Mouse (Mus musculus) retina, adult 2 months (tissue): ENCODE measurements around the gene Olfr1418.

Experiments used
- DNase-seq: peaks from one replicate; pipeline ENCODE4 v3.0.0-alpha.2; 2012; ENCODE audit warnings: low read depth, low spot score

Olfr1418 gene

DNA sequence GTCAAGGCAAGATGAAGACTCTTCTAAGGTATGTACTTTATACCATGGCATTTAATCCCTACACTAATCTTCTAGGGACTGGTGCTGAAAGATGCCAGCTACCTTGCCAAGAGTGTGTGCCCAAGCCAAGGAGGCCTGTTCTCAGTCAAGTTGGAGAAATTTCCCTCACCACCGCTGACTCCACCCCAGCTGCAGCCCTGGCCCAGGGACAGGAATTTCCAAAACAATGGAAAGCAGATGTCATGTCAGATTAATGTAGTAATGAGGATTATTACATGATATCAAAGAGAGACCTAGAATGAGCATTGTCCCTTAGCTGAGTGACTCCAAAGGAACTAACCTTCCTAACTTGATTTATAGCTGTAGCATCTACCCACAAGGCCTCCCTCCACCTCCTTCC is 50.0 kb downstream of the Olfr1418 start:
- no peak for DNase-seq

DNA sequence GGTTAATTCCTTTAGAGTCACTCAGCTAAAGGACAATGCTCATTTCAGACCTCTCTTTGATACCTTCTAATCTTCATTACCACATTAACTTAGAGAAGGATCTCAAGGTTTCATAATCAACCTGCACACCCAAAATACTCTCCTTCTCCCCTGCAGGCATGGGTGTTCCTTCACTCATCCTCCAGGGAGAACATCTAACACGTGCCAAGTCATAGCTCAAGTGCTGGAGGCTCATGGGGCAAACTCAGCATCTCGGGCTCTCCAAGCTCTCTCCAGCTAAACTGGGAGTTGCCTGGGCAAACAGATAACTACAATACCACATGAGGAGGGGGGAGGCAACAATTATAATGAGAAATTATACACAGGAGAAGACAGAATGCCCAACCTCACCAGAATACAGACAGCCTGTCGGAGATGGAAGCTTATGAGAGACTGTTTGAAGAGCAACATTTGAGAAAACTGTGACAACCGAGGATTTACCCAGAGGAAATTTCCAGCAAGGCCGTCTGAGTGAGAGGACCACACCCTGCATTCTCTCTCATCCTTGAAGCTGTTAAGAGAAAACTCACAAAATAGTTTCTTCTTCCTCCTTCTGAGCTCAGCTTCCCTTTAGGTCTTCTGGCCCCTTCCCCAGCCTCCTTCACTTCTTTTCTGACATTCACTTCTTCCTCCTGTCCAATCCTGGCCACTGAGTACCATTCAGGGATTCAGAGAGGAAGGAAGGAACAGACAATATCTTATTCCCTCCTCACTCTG is 50.7 kb downstream of the Olfr1418 start:
- DNase-seq, result no peak

DNA sequence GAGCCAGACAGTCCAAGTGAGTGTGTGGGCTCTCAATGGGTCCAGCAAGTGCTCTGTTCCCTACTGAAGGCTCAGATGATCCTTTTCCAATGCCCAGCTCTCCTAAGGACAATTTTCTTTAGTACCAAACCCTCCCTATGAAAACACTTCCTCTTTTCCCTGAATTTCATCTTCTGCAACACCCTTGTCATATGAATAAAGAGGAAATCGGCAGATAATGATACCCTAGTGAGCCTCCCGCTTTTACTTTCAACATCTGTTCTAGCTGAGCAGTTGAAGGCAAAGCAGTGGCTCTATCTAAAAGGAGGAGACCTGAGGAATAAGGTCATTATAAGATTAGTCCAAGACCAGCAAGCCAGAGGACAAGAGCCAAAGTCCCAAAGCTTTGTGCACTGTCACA is 52.4 kb downstream of the Olfr1418 start:
- DNase-seq, result no peak

DNA sequence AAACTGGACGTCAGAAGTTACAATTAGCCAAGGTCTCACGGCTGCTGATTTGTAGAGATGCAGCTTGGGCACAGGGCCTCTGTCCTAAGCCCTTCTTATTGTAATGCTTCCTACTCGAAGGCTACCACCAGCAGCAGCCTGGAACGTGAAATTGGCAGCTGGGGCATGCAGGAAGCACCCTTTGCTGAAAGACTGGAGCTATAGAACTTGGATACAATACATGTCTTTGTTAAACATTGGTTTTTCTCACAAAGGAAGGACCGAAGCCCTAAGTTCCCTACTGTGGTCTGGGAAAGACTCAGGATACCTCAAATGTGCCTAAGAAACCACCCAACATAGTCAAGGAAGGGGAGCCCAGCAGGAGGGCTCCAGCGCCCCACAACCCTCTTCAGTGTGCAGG is 53.0 kb downstream of the Olfr1418 start:
- DNase-seq, result no peak

DNA sequence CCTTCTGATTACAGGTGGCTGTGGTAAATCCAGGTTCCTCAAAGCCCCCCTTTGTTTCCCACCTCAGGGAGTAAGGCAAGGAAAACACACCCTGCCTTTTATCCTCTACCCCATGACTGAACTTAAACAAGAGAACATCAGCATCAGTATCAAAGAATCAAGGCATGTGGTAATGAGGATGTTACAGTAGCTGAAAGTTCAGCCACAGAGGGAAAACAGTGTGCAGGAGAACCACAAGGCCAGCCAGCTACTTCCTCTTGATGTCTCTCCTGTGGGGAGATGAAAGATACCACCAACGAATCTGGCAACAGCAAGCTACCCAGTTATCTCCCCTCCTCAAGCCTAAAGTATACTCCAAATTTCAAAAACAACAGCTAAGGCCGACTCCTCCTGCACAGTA is 53.6 kb downstream of the Olfr1418 start:
- DNase-seq, result no peak

DNA sequence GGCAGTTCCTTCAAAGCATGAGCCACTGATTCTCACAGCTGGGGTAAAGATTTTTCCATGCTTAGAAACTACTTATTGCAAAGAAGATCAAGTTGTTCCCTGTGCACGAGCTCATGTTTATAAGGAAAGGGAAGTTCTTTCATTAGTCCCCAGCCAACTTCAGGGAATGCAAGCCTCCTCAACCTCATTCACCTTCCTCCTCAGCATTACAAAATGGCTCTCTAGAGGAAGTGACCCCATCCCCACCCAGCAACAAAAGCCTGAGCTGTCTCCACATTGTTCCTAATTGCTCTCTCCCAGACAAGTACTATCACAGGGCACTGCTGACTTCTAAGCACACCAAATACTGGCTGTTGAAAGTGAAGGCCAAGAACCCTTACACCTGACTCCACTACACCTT is 56.4 kb downstream of the Olfr1418 start:
- DNase-seq, result no peak
